Mouse (Mus musculus) regulatory T cell (primary cell): Measurements from ENCODE around the gene Meis3.

Source experiments
- in situ Hi-C: fragments of 300-600 bp; cut with MboI, MseI; formaldehyde crosslinking; loops from one replicate; pipeline ENCODE4 v1.15.1; 2025; ENCODE audit warnings: high pct_unique_total_duplicates

The Meis3 gene

DNA sequence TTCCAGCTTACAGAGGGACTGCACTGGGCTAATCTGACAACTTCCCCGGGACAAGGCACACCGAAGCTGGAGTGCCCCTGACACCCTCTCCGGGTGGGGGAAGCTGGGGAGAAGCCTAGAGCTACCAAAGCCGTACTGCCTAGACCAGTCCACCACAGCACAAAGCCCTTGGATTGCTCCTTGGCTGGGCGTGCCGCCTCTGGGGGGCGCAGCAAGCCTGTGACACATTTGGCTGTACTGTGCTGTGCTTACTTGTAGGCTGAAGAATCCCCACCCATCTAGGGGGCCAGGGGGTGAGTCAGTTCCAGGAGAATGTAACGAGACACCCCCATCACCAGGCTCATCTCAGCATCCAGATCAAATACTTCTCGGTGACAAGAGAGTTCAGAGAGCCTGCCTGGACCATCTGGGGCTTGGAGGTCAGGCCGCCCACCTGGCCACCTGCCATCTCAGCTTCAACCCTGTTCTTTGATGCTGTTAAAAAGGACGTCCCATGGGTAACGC lies 36.0 kb downstream of the Meis3 start:
- in situ Hi-C loops, result no loop called here

DNA sequence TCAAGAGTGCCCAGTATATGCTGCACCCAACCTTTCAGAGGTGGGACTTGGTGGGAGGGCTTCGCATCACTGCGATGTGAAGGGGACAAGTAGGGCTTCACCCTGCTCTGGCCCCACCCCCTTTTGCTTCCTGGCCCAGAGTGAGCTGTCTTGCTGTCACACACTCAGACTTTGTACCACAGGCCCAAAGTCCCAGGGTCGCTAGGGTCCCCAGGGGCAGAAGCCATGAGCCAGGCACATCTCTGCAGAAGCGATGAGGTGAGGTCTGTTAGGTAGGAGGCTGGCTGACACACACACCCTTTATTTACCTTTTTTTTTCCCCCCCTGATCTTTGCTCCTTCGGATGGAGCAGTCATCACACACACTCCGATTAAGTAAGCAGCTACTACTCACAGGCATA lies 38.3 kb downstream of the Meis3 start:
- in situ Hi-C loops, result no loop called here

DNA sequence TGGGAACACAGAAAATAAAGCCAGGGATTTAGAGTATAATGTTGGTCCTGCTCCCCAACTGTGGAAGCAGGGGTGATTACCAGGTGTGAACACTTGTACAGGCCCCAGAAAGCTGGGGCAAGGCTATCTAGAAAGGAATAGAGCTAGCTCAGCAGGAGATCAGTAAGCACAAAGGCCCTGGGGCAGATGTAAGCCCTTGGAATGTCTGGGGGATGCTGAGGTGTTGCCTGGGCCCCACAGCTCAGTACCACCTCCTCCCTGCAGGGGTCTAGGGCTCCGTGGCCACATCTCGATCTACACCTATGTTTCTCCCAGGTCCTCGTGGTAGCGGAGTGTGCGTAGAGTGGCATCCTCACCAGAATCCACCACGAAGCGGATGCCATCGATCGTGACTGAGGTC lies 39.1 kb downstream of the Meis3 start:
- in situ Hi-C loops, result no loop called here

DNA sequence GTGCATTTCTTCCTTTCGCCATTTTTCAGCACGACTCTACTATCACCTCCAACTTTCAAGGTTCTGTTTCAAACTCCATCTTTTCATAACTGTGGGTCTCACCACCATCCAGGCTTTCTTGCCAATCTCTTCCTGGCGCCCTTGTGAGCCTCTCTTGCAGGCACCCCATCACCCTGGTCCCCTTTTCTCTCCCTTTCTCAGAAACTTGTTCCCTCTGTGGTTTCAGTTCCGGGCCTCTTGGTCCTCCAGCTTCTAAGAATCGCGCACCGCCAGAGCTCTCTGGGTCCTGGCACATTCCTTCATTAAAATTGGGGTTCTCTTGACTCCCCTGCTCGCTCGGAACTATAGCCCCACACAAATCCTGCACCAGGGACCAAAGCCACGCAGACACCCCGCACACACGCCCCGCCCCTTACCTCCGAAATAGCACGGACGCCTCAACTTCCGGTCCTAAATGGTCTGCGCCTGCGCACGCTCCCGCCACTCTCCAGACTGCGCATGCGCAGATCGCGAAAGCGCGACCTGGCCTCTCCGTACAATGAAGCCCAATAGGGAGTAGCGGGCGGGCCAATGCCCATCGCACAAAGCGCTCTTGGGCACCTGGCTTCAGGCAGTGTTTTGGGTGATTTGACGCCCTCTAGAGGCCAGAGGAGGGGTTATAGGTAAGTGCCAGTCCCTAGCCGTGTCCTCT lies 46.8 kb downstream of the Meis3 start, which contains the start of gene Dhx34:
Gene Dhx34 (minus strand): TSS at position 456 of the 691 bp plus-strand sequence.
- in situ Hi-C loops, result no loop called here

DNA sequence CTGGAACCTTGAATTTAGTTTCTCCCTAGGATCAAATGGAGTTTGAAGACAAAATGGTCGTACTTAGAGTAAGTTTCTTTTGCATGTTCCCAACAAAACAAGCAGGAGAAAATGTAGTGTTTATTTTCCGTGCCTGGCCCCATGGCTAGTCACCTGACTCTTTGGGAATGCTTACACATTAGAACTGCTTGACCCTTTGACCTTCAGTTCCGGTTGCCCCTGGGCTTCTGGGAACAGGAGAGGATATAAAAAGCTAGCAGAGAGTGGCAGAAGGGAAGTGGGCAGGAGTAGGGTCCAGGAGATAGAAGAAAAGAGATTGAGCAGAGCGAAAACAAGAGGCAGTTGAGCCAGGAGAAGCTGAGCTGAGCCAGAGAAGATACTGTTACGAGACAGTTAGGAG lies 55.0 kb downstream of the Meis3 start:
- in situ Hi-C loops, result no loop called here
